Mouse (Mus musculus) midbrain, embryonic 15.5 days (tissue): ENCODE measurements at regions not wholly inside any gene's neighbourhood (a gene's known extent, or its start where the extent isn't known, plus 50 kb on each side); places are given as distances from the start of the nearest gene placed in this dataset.

Source experiments
- ATAC-seq: fragments of 200-750 bp; cut with Nextera tagmentation; replicated peaks from 2 replicates; pipeline ENCODE4 v1.8.0; 2017; ENCODE audit warnings: moderate TSS enrichment
- H3K27ac ChIP-seq: fragments of 300-500 bp; sonication (generic); 2 replicates; pipeline ENCODE4 v1.5.1; 2015; ENCODE audit warnings: mild to moderate bottlenecking, inconsistent platforms
- H3K27me3 ChIP-seq: fragments of 300-500 bp; sonication (generic); replicated peaks from 2 replicates; pipeline ENCODE4 v1.6.1; 2015; ENCODE audit warnings: inconsistent platforms
- H3K36me3 ChIP-seq: fragments of 300-500 bp; sonication (generic); replicated peaks from 2 replicates; pipeline ENCODE4 v1.6.1; 2015; ENCODE audit warnings: inconsistent platforms
- H3K4me1 ChIP-seq: fragments of 300-500 bp; sonication (generic); 2 replicates; pipeline ENCODE4 v1.6.1; 2015; ENCODE audit warnings: inconsistent platforms
- H3K4me2 ChIP-seq: fragments of 300-500 bp; sonication (generic); 2 replicates; pipeline ENCODE4 v1.6.1; 2015; ENCODE audit warnings: inconsistent platforms, mild to moderate bottlenecking, moderate library complexity
- H3K4me3 ChIP-seq: fragments of 300-500 bp; sonication (generic); 2 replicates; pipeline ENCODE4 v1.5.1; 2015; ENCODE audit warnings: mild to moderate bottlenecking, inconsistent platforms
- H3K9ac ChIP-seq: fragments of 300-500 bp; sonication (generic); 2 replicates; pipeline ENCODE4 v1.6.1; 2015; ENCODE audit warnings: mild to moderate bottlenecking, inconsistent platforms
- H3K9me3 ChIP-seq: fragments of 300-500 bp; sonication (generic); 2 replicates; pipeline ENCODE4 v1.6.1; 2016; ENCODE audit warnings: inconsistent platforms
- WGBS: fragments of 180-500 bp; shearing (Covaris S2); methylation state at CpG from one replicate; pipeline ENCODE4 v1.1.7; 2015; ENCODE audit warnings: mixed read lengths; 5-methylcytosine and 5-hydroxymethylcytosine counted together

- Histone ChIP-seq H3K9ac (no peak overlapping the region), H3K27me3 (no peaks in the 10 kb centered on the region), H3K4me1 (no peaks in the 10 kb centered on the region), H3K9me3 (no peaks in the 10 kb centered on the region), H3K4me3 (no peak overlapping the region), H3K36me3 (no peaks in the 10 kb centered on the region), H3K4me2 (no peak overlapping the region), H3K27ac (no peak overlapping the region)
- no peak for ATAC-seq
- 80% methylated on average over 4 of the region's 4 CpGs for WGBS
These were observed 89.4 kb upstream of the Tenm4 start for GRCm38 (mm10) chr7:96081676-96082075.

- ATAC-seq = no peak
These were observed 75.9 kb upstream of the Tenm4 start for GRCm38 (mm10) chr7:96095185-96095584.

GRCm38 (mm10) chr7:96095752-96096151 lies 75.3 kb upstream of the Tenm4 start:
- Histone ChIP-seq H3K4me1 (no peaks in the 10 kb centered on the region), H3K36me3 (no peaks in the 10 kb centered on the region), H3K27me3 (no peaks in the 10 kb centered on the region), H3K4me2 (no peak overlapping the region), H3K4me3 (no peak overlapping the region), H3K9me3 (no peaks in the 10 kb centered on the region), H3K9ac (no peak overlapping the region), H3K27ac (no peak overlapping the region)
- ATAC-seq = no peak
- 82% methylated on average over 3 of the region's 3 CpGs for WGBS

More at GRCm38 (mm10) chr7:96095185-96095584, 75.9 kb upstream of the Tenm4 start:
- Histone ChIP-seq H3K36me3 (no peaks in the 10 kb centered on the region), H3K27me3 (no peaks in the 10 kb centered on the region), H3K9ac (no peak overlapping the region), H3K27ac (no peak overlapping the region), H3K4me1 (no peaks in the 10 kb centered on the region), H3K9me3 (no peaks in the 10 kb centered on the region), H3K4me2 (no peak overlapping the region), H3K4me3 (no peak overlapping the region)
- 57% methylated on average over 4 of the region's 4 CpGs for WGBS

GRCm38 (mm10) chr7:96098686-96099376 lies 72.2 kb upstream of the Tenm4 start:
- 89% methylated on average over 5 of the region's 5 CpGs for WGBS
- H3K4me1 ChIP-seq = no peaks in the 10 kb centered on the region
- no peaks in the 10 kb centered on the region for H3K9me3 ChIP-seq
- no peak overlapping the region for H3K4me2 ChIP-seq
- no peak for ATAC-seq
- H3K27me3 ChIP-seq = no peaks in the 10 kb centered on the region
- no peaks in the 10 kb centered on the region for H3K36me3 ChIP-seq
- no peak overlapping the region for H3K27ac ChIP-seq
- no peak overlapping the region for H3K4me3 ChIP-seq
- no peak overlapping the region for H3K9ac ChIP-seq

GRCm38 (mm10) chr7:96102727-96103126 lies 68.3 kb upstream of the Tenm4 start:
- no peak for ATAC-seq

GRCm38 (mm10) chr7:96108768-96109167 lies 62.3 kb upstream of the Tenm4 start:
- no peak overlapping the region for H3K4me3 ChIP-seq
- no peak for ATAC-seq
- no peak overlapping the region for H3K4me2 ChIP-seq
- 88% methylated on average over 2 of the region's 2 CpGs for WGBS
- H3K4me1 ChIP-seq = no peaks in the 10 kb centered on the region
- no peaks in the 10 kb centered on the region for H3K27me3 ChIP-seq
- H3K9ac ChIP-seq = no peak overlapping the region
- H3K27ac ChIP-seq = no peak overlapping the region
- no peaks in the 10 kb centered on the region for H3K9me3 ChIP-seq
- no peaks in the 10 kb centered on the region for H3K36me3 ChIP-seq

More at GRCm38 (mm10) chr7:96102727-96103126, 68.3 kb upstream of the Tenm4 start:
- H3K27me3 ChIP-seq = no peaks in the 10 kb centered on the region
- H3K9ac ChIP-seq = no peak overlapping the region
- H3K4me2 ChIP-seq = no peak overlapping the region
- WGBS = 84% methylated on average over 6 of the region's 6 CpGs
- H3K4me3 ChIP-seq = no peak overlapping the region
- H3K27ac ChIP-seq = no peak overlapping the region
- no peaks in the 10 kb centered on the region for H3K36me3 ChIP-seq
- no peaks in the 10 kb centered on the region for H3K4me1 ChIP-seq
- H3K9me3 ChIP-seq = no peaks in the 10 kb centered on the region

GRCm38 (mm10) chr7:96120142-96120541 lies 50.9 kb upstream of the Tenm4 start:
- 49% methylated on average over 8 of the region's 8 CpGs for WGBS
- H3K4me2 ChIP-seq = no peak overlapping the region
- ATAC-seq = no peak

More at GRCm38 (mm10) chr7:96120142-96120541, 50.9 kb upstream of the Tenm4 start:
- 0 out of 2 replicates have a peak, but pooled peaks cover 4% of the 10 kb centered on the region for H3K27me3 ChIP-seq
- no peaks in the 10 kb centered on the region for H3K36me3 ChIP-seq
- no peak overlapping the region for H3K4me3 ChIP-seq
- H3K4me1 ChIP-seq = peaks cover 4% of the 10 kb centered on the region
- H3K9ac ChIP-seq = no peak overlapping the region
- no peak overlapping the region for H3K27ac ChIP-seq
- H3K9me3 ChIP-seq = no peaks in the 10 kb centered on the region
